Mouse (Mus musculus) thymus, adult 2 months (tissue): Measurements from ENCODE around the gene Foxi3.

ENCODE experiments used
- CTCF ChIP-seq: fragments of 200-500 bp; IDR thresholded peaks from 2 replicates; pipeline ENCODE4 v1.5.1; 2012; ENCODE audit warnings: mild to moderate bottlenecking, control low read depth, low read length, moderate library complexity, borderline replicate concordance; ENCODE audit not compliant: control insufficient read depth, poor library complexity, insufficient read depth; ENCODE audit errors: extremely low read depth
- POLR2A ChIP-seq: fragments of 200-500 bp; IDR thresholded peaks from 2 replicates; pipeline ENCODE4 v1.6.1; 2012; ENCODE audit warnings: mild to moderate bottlenecking, low read length, control low read depth, moderate library complexity; ENCODE audit not compliant: control insufficient read depth, poor library complexity, insufficient read depth; ENCODE audit errors: extremely low read depth

DNA sequence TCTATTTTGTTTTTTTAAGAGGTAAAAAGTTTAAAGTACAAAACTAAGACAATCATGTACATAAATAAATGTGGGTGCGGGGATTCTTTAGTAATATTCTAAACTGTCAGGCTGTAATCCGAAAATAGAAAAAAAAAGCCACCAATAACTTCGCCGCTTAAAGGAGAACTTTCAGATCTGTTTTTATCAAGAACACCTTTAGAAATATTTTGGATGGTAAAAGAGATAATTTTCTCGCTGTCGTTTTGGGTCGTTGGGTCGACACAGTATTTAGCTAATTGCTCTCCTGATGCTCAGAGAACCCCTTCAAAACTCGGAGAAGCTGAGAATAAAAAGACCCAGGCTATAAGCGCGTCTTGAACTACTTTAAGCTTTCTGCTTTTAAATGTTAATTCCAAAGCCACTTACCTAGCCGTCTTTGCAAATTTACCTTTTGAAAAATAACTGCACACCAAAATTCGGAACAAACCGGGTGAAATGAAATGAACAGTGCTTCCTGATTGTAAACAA lies 985 bp upstream of the Foxi3 start:
- TF ChIP-seq CTCF = no peak
- no peak for TF ChIP-seq POLR2A
